Mouse (Mus musculus) spleen, adult 2 months (tissue): ENCODE results near the gene 4933402N03Rik. TPM values are rescaled to one million over a fixed set of nuclear protein-coding genes. Genes with fewer than 3 reads are reported as not detected.

Experiments used
- DNase-seq, 2 experiments: peaks; one replicate each; pipeline versions ENCODE4 v3.0.0 to v3.0.0-alpha.2; 2012 to 2021; ENCODE audit warnings: low spot score in 2 of 2, low read depth in 1 of 2
- H3K27ac ChIP-seq: fragments of 200-500 bp; 2 replicates; pipeline ENCODE4 v1.5.1; 2012; ENCODE audit warnings: low read length, inconsistent platforms; ENCODE audit not compliant: insufficient read depth
- H3K27me3 ChIP-seq: fragments of 200-500 bp; 2 replicates; pipeline ENCODE4 v1.6.1; 2012; ENCODE audit warnings: mild to moderate bottlenecking, moderate library complexity, low read length, inconsistent platforms; ENCODE audit not compliant: control insufficient read depth, insufficient read depth
- H3K36me3 ChIP-seq: fragments of 200-500 bp; 2 replicates; pipeline ENCODE4 v1.6.1; 2012; ENCODE audit warnings: mild to moderate bottlenecking, low read length, inconsistent platforms; ENCODE audit not compliant: control insufficient read depth, insufficient read depth
- H3K4me1 ChIP-seq: fragments of 200-500 bp; 2 replicates; pipeline ENCODE4 v1.6.1; 2011; ENCODE audit warnings: inconsistent platforms; ENCODE audit not compliant: control insufficient read depth, insufficient read depth, insufficient read length
- H3K4me3 ChIP-seq: fragments of 200-500 bp; 2 replicates; pipeline ENCODE4 v1.5.1; 2011; ENCODE audit warnings: mild to moderate bottlenecking, inconsistent platforms; ENCODE audit not compliant: insufficient read depth, insufficient read length; ENCODE audit errors: extremely low read depth
- CTCF ChIP-seq: fragments of 200-500 bp; IDR thresholded peaks from 2 replicates; pipeline ENCODE4 v1.5.1; 2011; ENCODE audit warnings: mild to moderate bottlenecking, inconsistent platforms; ENCODE audit not compliant: insufficient read depth, insufficient read length, insufficient replicate concordance; ENCODE audit errors: extremely low read depth
- POLR2A ChIP-seq: fragments of 200-500 bp; IDR thresholded peaks from 2 replicates; pipeline ENCODE4 v1.6.1; 2011; ENCODE audit warnings: low read depth, low read length, inconsistent platforms
- WGBS: fragments of 180-500 bp; shearing (Covaris S2); methylation state at CpG from one replicate; pipeline ENCODE4 v1.1.7; 2018; 5-methylcytosine and 5-hydroxymethylcytosine counted together
- polyA plus RNA-seq: library from polyadenylated mRNA; depleted of rRNA; stranded (reverse); fragments of >200 nt; gene quantifications from 2 replicates; pipeline ENCODE4 v1.2.3, GENCODE M21; 2012

Gene 4933402N03Rik
- polyA plus RNA-seq, 1 experiment, result not detected

DNA sequence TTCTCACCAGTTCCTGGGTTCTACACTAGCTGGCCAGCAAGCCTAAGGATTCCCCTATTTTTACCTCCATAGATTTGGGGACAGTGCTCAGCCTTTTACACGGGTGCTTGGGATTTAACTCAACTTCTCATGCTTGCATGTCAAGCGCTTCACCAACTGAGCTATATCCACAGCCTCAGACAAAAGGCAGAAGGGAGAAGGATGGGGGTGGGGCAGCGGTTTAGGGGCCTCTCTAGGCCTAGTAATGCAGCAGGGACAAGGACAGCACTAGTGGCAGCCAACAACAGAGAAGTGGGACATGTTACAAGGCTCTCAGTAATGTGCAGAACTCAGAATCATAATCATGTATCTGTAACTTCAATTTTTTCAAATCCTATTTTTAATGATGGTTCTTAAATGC, 21.7 kb upstream of the 4933402N03Rik start:
- Histone ChIP-seq H3K4me1 (no peaks in the 10 kb centered on the region; the same call in 1 of the 2 replicates), H3K4me3 (no peak overlapping the region), H3K36me3 (no peaks in the 10 kb centered on the region), H3K27me3 (no peaks in the 10 kb centered on the region), H3K27ac (no peak overlapping the region)
- TF ChIP-seq POLR2A (no peak), CTCF (no peak)
- WGBS, result 79% methylated on average over 3 of the region's 3 CpGs
- DNase-seq, result no peak

DNA sequence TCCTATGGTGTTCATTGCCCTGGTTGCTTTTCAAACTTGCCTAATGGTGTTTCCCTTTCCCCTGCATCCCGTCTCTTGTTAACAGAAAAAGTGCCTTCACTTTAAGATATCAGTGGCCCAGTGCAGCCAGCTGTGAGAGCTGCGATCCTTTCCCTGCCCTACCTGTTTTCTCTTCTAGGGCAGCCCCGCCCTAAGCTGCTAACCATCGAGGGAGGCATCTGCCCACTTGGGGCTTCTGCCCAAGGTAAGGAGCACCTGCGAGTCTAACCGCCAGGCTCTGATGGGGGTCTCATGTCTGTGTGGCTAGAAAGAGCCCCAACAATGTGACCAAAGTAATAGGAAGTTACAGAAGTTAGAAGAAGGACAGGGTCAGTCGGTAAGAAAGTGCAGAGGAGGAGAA, 16.1 kb upstream of the 4933402N03Rik start:
- Histone ChIP-seq H3K27ac (no peak overlapping the region), H3K36me3 (no peaks in the 10 kb centered on the region), H3K27me3 (no peaks in the 10 kb centered on the region), H3K4me1 (no peaks in the 10 kb centered on the region), H3K4me3 (no peak overlapping the region)
- 57% methylated on average over 7 of the region's 7 CpGs for whole genome bisulfite sequencing
- TF ChIP-seq POLR2A (no peak), CTCF (no peak)
- DNase-seq, result no peak

DNA sequence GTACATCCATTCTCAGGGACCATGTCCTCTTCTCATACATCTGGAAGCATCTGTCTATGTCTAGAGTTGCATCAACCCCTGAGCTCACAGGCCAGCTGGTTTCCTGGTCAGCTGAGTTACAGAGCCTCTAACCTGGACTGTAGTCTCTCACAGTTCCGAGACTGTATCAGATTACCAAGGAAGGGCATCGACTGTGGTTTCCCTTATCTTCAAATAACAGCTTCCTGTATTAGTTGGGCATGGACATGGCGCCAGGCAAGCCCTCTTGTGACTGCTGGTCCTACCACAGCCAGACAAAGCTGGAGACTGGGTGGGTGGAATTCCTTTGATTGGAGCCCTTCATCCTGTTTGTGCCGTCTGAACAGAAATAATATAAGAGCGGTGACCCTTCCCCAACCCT, 6.9 kb upstream of the 4933402N03Rik start:
- Histone ChIP-seq H3K36me3 (no peaks in the 10 kb centered on the region), H3K27ac (no peak overlapping the region), H3K4me3 (no peak overlapping the region), H3K27me3 (no peaks in the 10 kb centered on the region), H3K4me1 (no peaks in the 10 kb centered on the region)
- no peak for TF ChIP-seq CTCF
- TF ChIP-seq POLR2A, result no peak
- WGBS, result 15% methylated on average over 5 of the region's 5 CpGs
- DNase-seq, result no peak

DNA sequence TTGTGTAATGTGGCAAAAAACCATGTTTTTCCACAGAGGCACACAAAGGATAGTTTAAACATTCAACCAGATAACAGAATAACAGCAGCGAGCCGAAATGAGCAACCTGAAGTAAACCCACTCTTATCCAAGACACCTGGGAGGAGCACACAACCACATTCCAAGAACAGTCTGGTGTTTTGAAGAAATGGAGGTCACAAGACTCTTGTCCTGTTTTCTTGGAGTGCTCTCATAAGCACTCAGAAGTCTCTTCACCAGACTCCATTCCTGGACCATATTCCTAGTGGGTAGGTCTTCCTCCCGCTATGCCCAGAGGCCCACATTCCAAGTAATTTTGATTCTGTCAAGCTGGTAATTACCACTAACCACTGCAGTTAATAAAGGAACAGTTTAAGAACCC, 4.1 kb upstream of the 4933402N03Rik start:
- H3K27me3 ChIP-seq, result no peaks in the 10 kb centered on the region
- no peak for TF ChIP-seq CTCF
- TF ChIP-seq POLR2A, result no peak

DNA sequence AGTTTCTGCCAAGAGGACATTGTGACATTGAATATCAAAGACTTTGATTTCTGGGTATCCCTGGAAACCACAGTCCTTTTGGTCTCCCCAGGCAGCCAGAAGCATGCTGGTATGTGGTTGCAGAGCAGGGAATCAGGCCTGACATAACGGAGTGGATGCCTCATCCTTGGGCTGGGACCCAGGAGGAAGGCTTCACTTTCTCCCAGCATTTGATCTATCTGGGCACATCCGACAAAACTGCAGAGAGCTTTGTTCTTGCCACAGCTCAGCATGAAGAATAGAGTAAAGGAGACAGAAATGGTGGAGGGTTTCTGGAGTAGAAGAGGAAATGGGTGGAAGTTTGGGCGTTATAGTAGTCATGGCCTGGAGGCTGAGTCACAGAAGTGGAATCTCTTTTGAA, 12.9 kb downstream of the 4933402N03Rik start:
- TF ChIP-seq CTCF (no peak), POLR2A (no peak)
- WGBS, result 51% methylated on average over 3 of the region's 3 CpGs
- no peaks in the 10 kb centered on the region for H3K4me1 ChIP-seq

More for the DNA sequence above, 4.1 kb upstream of the 4933402N03Rik start:
- WGBS, result 92% methylated on average over 3 of the region's 3 CpGs
- DNase-seq, result no peak
- Histone ChIP-seq H3K36me3 (no peaks in the 10 kb centered on the region), H3K27ac (no peak overlapping the region), H3K4me1 (no peaks in the 10 kb centered on the region), H3K4me3 (no peak overlapping the region)

DNA sequence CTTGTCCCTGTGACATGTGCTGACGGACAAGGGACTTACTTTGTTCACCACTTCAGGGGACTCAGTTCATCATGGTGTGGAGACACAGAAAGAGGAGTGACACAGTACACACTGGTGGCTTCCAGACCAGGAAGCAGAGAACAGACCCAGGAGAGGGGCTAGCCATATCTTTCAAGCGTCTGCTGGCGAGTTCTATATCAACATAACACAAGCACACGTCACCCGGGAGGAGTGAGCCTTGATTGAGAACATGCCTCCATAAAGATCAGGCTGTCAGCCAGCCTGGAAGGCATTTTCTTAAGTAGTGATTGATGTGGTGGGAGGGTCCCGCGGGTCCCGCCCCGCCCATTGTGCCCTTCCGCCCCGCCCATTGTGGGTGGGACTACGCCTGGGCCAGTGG, 16.1 kb downstream of the 4933402N03Rik start:
- WGBS, result 85% methylated on average over 12 of the region's 12 CpGs
- H3K36me3 ChIP-seq, result no peaks in the 10 kb centered on the region
- TF ChIP-seq CTCF (no peak), POLR2A (no peak)
- no peaks in the 10 kb centered on the region for H3K4me1 ChIP-seq
- H3K4me3 ChIP-seq, result no peak overlapping the region
- H3K27ac ChIP-seq, result no peak overlapping the region
- DNase-seq, result no peak
- no peaks in the 10 kb centered on the region for H3K27me3 ChIP-seq

More for the DNA sequence above, 12.9 kb downstream of the 4933402N03Rik start:
- Histone ChIP-seq H3K27ac (no peak overlapping the region), H3K27me3 (no peaks in the 10 kb centered on the region), H3K36me3 (no peaks in the 10 kb centered on the region), H3K4me3 (no peak overlapping the region)
- DNase-seq, result no peak

DNA sequence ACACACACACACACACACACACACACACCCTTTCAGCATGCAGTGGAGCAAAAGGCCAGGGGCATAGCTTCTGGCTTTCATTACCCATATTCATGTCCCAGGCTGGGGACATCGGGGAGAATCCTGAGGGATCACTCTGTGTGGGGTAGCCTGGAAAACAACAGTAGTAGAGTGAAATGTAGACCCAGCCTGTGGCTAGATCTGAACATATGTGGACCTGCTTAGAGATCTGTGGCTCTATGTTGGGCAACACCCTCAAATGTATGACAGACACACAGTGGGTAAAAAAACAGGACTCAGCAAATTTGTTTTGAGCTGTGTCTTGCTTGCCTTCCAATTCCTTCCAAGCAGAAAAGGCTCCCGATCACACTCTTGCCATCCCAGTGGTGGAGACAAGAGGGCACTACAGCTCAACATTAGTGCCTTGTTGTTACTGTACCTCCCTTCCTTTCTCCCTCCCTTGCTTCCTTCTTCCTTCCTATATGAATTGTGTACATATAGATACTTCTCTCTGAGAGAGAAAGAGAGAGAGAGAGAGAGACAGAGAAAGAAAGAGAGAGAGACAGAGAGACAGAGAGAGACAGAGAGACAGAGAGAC, 23.8 kb downstream of the 4933402N03Rik start:
- Histone ChIP-seq H3K27me3 (no peaks in the 10 kb centered on the region), H3K4me3 (no peak overlapping the region), H3K4me1 (no peaks in the 10 kb centered on the region), H3K36me3 (no peaks in the 10 kb centered on the region), H3K27ac (no peak overlapping the region)
- TF ChIP-seq POLR2A (no peak), CTCF (no peak)
- DNase-seq, result no peak
- 85% methylated on average over 2 of the region's 2 CpGs for WGBS
